Mouse (Mus musculus): ENCODE data around the gene Rfx8.

DNA sequence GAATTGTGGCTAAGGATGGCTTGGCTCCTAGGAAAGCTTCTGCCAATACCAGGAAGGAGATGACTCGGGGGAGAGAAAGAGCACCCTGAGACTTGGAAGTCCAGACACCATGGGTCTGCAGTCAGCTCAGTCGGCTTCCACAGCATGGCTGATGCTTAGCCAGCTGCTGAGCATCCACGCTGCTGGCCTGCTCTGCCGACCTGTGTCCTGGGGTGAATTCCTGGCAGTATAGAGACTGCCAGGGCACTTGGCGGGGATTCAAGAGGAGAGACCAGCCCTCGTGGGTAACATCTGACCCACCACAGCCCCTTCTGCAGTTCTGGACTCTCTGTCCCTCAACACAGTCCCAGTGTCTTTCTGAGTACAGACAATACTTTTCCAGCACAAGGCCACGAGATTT lies 26.0 kb downstream of the Rfx8 start:
- no peak for TF ChIP-seq CTCF (IDR thresholded peaks at IDR 0.05; ENCODE audit: insufficient read depth, low read length)
- no peak for TF ChIP-seq POLR2A (IDR thresholded peaks at IDR 0.05; ENCODE audit: borderline replicate concordance, extremely low read depth, low read depth, low read length)
